Mouse (Mus musculus): Measurements from ENCODE around the gene Pth1r. TPM values are rescaled to one million over a fixed set of nuclear protein-coding genes. Genes with fewer than 3 reads are reported as not detected.

Pth1r gene
- polyA plus RNA-seq, 1 experiment, result 0.12 TPM

GRCm38 (mm10) chr9:110702848-110703247 lies 44.1 kb downstream of the Pth1r start:
- no peaks in the 10 kb centered on the region for H3K79me2 ChIP-seq (ENCODE audit: control insufficient read depth, insufficient read depth)
- no peaks in the 10 kb centered on the region for H3K36me3 ChIP-seq (ENCODE audit: control insufficient read depth, insufficient read depth)
- no peaks in the 10 kb centered on the region for H3K27me3 ChIP-seq (ENCODE audit: control insufficient read depth, insufficient read depth, insufficient read length)
- TF ChIP-seq USF1 (IDR thresholded peaks at IDR 0.05; ENCODE audit: low read depth), result no peak
- TF ChIP-seq CTCF (IDR thresholded peaks at IDR 0.05; ENCODE audit: control insufficient read depth, insufficient read depth, insufficient read length), result no peak
- TF ChIP-seq MAX (IDR thresholded peaks at IDR 0.05), result no peak
- TF ChIP-seq MYOG (IDR thresholded peaks at IDR 0.05; ENCODE audit: control insufficient read depth, extremely low read depth, insufficient read length), result no peak
- no peak for TF ChIP-seq FOSL1 (IDR thresholded peaks at IDR 0.05; ENCODE audit: insufficient read depth, low read length, poor library complexity, severe bottlenecking)
- no peak for TF ChIP-seq CEBPB (IDR thresholded peaks at IDR 0.05; ENCODE audit: low read depth)
- TF ChIP-seq MYOD1 (IDR thresholded peaks at IDR 0.05; ENCODE audit: control insufficient read depth, insufficient read length, low read depth), result no peak
- no peak overlapping the region for H3ac ChIP-seq (ENCODE audit: control insufficient read depth, insufficient read length, low read depth)
- no peak overlapping the region for H3K4me3 ChIP-seq (ENCODE audit: insufficient read depth, poor library complexity, severe bottlenecking)
- no peaks in the 10 kb centered on the region for H3K79me3 ChIP-seq (ENCODE audit: low read depth)

DNA sequence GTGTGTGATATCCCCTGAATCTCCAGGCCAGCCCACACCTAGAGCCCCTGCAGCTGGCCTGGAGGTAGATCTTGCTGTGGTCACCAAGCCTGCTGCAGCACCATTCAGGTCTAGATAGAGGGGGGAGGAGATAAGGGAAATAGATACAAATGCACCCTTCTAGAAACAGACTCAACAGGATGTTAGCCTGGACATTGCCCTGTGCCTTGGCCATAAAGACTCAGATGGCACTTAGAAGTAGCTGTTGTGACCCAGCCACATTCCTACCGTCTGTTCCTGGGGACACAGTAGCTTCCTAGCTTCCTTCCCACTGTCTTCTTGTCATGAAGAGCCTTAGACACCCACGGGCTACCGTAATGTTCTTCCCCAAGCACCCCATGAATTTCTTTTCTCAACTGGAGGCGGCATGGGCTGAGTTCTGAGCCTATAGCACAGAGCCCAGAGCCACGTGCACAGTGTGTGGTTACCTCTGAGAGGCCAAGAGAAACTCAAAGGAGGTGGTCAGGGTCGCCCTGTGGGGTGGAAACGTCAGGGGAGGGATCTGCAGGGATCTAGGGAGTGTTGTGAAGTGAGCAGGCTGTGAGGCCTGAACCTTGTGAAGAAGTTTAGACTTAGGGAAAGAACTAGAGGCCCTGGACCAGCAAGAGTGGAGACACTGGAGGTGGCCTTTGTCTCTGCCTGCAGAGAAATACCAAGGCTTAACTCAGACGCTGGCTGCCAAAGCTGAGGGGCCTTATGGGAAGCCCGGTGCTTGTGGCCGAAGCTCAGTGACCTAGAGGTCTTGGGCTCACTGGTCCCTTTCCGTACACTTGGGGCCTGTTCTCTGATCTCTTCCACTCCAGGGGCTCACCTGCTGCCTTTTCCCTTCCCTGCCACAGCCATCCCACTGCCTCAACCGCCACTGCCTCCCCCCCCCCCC lies 45.6 kb downstream of the Pth1r start:
- Histone ChIP-seq H3K4me3 (ENCODE audit: insufficient read depth, poor library complexity, severe bottlenecking) (no peak overlapping the region), H3K79me3 (ENCODE audit: low read depth) (no peaks in the 10 kb centered on the region), H3K79me2 (ENCODE audit: control insufficient read depth, insufficient read depth) (no peaks in the 10 kb centered on the region), H3K36me3 (ENCODE audit: control insufficient read depth, insufficient read depth) (no peaks in the 10 kb centered on the region), H3K27me3 (ENCODE audit: control insufficient read depth, insufficient read depth, insufficient read length) (no peaks in the 10 kb centered on the region), H3ac (ENCODE audit: control insufficient read depth, insufficient read length, low read depth) (no peak overlapping the region)
- TF ChIP-seq CEBPB (IDR thresholded peaks at IDR 0.05; ENCODE audit: low read depth), result no peak
- no peak for TF ChIP-seq USF1 (IDR thresholded peaks at IDR 0.05; ENCODE audit: low read depth)
- no peak for TF ChIP-seq MYOG (IDR thresholded peaks at IDR 0.05; ENCODE audit: control insufficient read depth, extremely low read depth, insufficient read length)
- no peak for TF ChIP-seq FOSL1 (IDR thresholded peaks at IDR 0.05; ENCODE audit: insufficient read depth, low read length, poor library complexity, severe bottlenecking)
- no peak for TF ChIP-seq MAX (IDR thresholded peaks at IDR 0.05)
- no peak for TF ChIP-seq CTCF (IDR thresholded peaks at IDR 0.05; ENCODE audit: control insufficient read depth, insufficient read depth, insufficient read length)
- no peak for TF ChIP-seq MYOD1 (IDR thresholded peaks at IDR 0.05; ENCODE audit: control insufficient read depth, insufficient read length, low read depth)

DNA sequence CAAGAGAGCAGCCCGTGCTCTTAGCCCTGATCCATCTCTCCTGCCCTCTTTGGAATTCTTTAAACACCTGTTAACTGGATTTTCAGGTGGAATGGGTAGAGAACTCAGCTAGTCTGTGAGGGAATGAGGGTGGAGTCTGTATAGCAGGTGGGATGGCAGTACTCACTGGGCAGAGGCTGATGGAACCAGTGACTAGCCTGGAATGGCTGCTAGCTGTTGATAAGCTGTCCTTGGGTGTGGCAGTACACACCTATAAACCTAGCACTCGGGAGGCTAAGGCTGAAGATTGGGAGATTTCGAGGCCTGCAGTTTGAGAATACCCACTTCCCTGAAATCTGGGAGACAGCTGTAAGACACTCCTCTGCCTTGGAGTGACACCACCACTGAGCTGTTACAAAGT lies 47.4 kb downstream of the Pth1r start:
- H3K36me3 ChIP-seq (ENCODE audit: control insufficient read depth, insufficient read depth), result peaks cover 5% of the 10 kb centered on the region
- H3K4me3 ChIP-seq (ENCODE audit: insufficient read depth, poor library complexity, severe bottlenecking), result no peak overlapping the region
- no peaks in the 10 kb centered on the region for H3K79me2 ChIP-seq (ENCODE audit: control insufficient read depth, insufficient read depth)
- no peaks in the 10 kb centered on the region for H3K79me3 ChIP-seq (ENCODE audit: low read depth)
- no peak for TF ChIP-seq FOSL1 (IDR thresholded peaks at IDR 0.05; ENCODE audit: insufficient read depth, low read length, poor library complexity, severe bottlenecking)
- no peak for TF ChIP-seq CTCF (IDR thresholded peaks at IDR 0.05; ENCODE audit: control insufficient read depth, insufficient read depth, insufficient read length)
- no peak for TF ChIP-seq USF1 (IDR thresholded peaks at IDR 0.05; ENCODE audit: low read depth)
- TF ChIP-seq MYOD1 (IDR thresholded peaks at IDR 0.05; ENCODE audit: control insufficient read depth, insufficient read length, low read depth), result no peak
- no peak for TF ChIP-seq MAX (IDR thresholded peaks at IDR 0.05)
- TF ChIP-seq CEBPB (IDR thresholded peaks at IDR 0.05; ENCODE audit: low read depth), result no peak
- no peak for TF ChIP-seq MYOG (IDR thresholded peaks at IDR 0.05; ENCODE audit: control insufficient read depth, extremely low read depth, insufficient read length)
- no peak overlapping the region for H3ac ChIP-seq (ENCODE audit: control insufficient read depth, insufficient read length, low read depth)
- H3K27me3 ChIP-seq (ENCODE audit: control insufficient read depth, insufficient read depth, insufficient read length), result no peaks in the 10 kb centered on the region

DNA sequence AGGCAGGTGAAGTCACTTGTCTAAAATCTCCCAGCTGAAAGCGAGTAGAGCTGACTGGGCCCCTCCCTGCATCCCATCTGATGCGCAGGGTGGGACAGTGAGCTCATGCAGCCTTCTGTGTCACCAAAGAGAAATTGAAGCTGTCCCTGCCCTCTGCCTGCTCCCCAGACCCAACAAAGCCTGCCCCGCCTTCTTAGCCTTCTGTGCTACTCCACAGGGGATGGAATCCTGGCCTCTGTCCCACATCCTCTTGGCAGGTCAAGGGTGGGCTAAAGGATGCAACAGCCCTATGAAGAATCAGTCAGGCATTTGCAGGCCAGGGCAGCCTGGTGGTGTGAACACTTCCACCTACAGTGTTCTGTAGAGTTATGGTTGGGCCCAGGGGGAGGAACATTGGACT lies 49.5 kb downstream of the Pth1r start:
- H3K79me3 ChIP-seq (ENCODE audit: low read depth), result no peaks in the 10 kb centered on the region
- no peaks in the 10 kb centered on the region for H3K27me3 ChIP-seq (ENCODE audit: control insufficient read depth, insufficient read depth, insufficient read length)
- no peak overlapping the region for H3K4me3 ChIP-seq (ENCODE audit: insufficient read depth, poor library complexity, severe bottlenecking)
- TF ChIP-seq MAX (IDR thresholded peaks at IDR 0.05), result no peak
- TF ChIP-seq CTCF (IDR thresholded peaks at IDR 0.05; ENCODE audit: control insufficient read depth, insufficient read depth, insufficient read length), result no peak
- TF ChIP-seq FOSL1 (IDR thresholded peaks at IDR 0.05; ENCODE audit: insufficient read depth, low read length, poor library complexity, severe bottlenecking), result no peak
- TF ChIP-seq MYOG (IDR thresholded peaks at IDR 0.05; ENCODE audit: control insufficient read depth, extremely low read depth, insufficient read length), result no peak
- H3K36me3 ChIP-seq (ENCODE audit: control insufficient read depth, insufficient read depth), result peaks cover 11% of the 10 kb centered on the region
- H3K79me2 ChIP-seq (ENCODE audit: control insufficient read depth, insufficient read depth), result no peaks in the 10 kb centered on the region
- no peak overlapping the region for H3ac ChIP-seq (ENCODE audit: control insufficient read depth, insufficient read length, low read depth)

GRCm38 (mm10) chr9:110696427-110696826 lies 50.5 kb downstream of the Pth1r start:
- Histone ChIP-seq H3K27me3 (ENCODE audit: control insufficient read depth, insufficient read depth, insufficient read length) (no peaks in the 10 kb centered on the region), H3K79me3 (ENCODE audit: low read depth) (no peaks in the 10 kb centered on the region), H3K4me3 (ENCODE audit: insufficient read depth, poor library complexity, severe bottlenecking) (no peak overlapping the region), H3ac (ENCODE audit: control insufficient read depth, insufficient read length, low read depth) (no peak overlapping the region), H3K36me3 (ENCODE audit: control insufficient read depth, insufficient read depth) (peaks cover 11% of the 10 kb centered on the region), H3K79me2 (ENCODE audit: control insufficient read depth, insufficient read depth) (no peaks in the 10 kb centered on the region)
- no peak for TF ChIP-seq MYOD1 (IDR thresholded peaks at IDR 0.05; ENCODE audit: control insufficient read depth, insufficient read length, low read depth)
- TF ChIP-seq FOSL1 (IDR thresholded peaks at IDR 0.05; ENCODE audit: insufficient read depth, low read length, poor library complexity, severe bottlenecking), result no peak

All from C2C12 (cell line).